Mouse (Mus musculus) intestine, postnatal 0 days (tissue): ENCODE data around the gene Nln. TPM values are rescaled to one million over a fixed set of nuclear protein-coding genes. Genes with fewer than 3 reads are reported as not detected.

Experiments
- ATAC-seq: fragments of 200-750 bp; cut with Nextera tagmentation; 2 replicates; pipeline ENCODE4 v1.8.0; 2017; ENCODE audit warnings: mild to moderate bottlenecking, moderate TSS enrichment, moderate library complexity
- H3K27ac ChIP-seq: fragments of 300-500 bp; sonication (generic); 2 replicates; pipeline ENCODE4 v1.5.1; 2014; ENCODE audit warnings: mild to moderate bottlenecking, low read depth, low read length, moderate library complexity
- H3K27me3 ChIP-seq: fragments of 300-500 bp; sonication (generic); replicated peaks from 2 replicates; pipeline ENCODE4 v1.6.1; 2014; ENCODE audit warnings: low read length, mixed read lengths; ENCODE audit not compliant: control insufficient read depth, insufficient read depth
- H3K36me3 ChIP-seq: fragments of 300-500 bp; sonication (generic); 2 replicates; pipeline ENCODE4 v1.6.1; 2014; ENCODE audit warnings: mild to moderate bottlenecking, moderate library complexity; ENCODE audit not compliant: control insufficient read depth, insufficient read depth
- H3K4me1 ChIP-seq: fragments of 300-500 bp; sonication (generic); replicated peaks from 2 replicates; pipeline ENCODE4 v1.6.1; 2014; ENCODE audit warnings: antibody characterized with exemption, low read length, mixed read lengths; ENCODE audit not compliant: control insufficient read depth, insufficient read depth
- H3K4me2 ChIP-seq: fragments of 300-500 bp; sonication (generic); replicated peaks from 2 replicates; pipeline ENCODE4 v1.6.1; 2014; ENCODE audit warnings: low read depth, mild to moderate bottlenecking, moderate library complexity
- H3K4me3 ChIP-seq: fragments of 300-500 bp; sonication (generic); 2 replicates; pipeline ENCODE4 v1.5.1; 2014; ENCODE audit warnings: low read depth, low read length
- H3K9ac ChIP-seq: fragments of 300-500 bp; sonication (generic); 2 replicates; pipeline ENCODE4 v1.6.1; 2014; ENCODE audit warnings: mild to moderate bottlenecking, low read depth, low read length
- H3K9me3 ChIP-seq: fragments of 300-500 bp; sonication (generic); 2 replicates; pipeline ENCODE4 v1.6.1; 2016; ENCODE audit warnings: mixed run types; ENCODE audit not compliant: control insufficient read depth
- CTCF ChIP-seq: sonication (generic); IDR thresholded peaks from 2 replicates; pipeline ENCODE4 v1.5.1; 2016; ENCODE audit warnings: low read depth, mild to moderate bottlenecking, control low read depth, antibody characterized with exemption, moderate library complexity
- WGBS: fragments of 180-500 bp; shearing (Covaris S2); extraction: QIAGEN DNeasy Blood & Tissue Kit; methylation state at CpG from one replicate; pipeline ENCODE4 v1.1.7; 2014; 5-methylcytosine and 5-hydroxymethylcytosine counted together
- polyA plus RNA-seq: library from polyadenylated mRNA; unstranded; fragments of >200 nt; fragmentation: Nextera tagmentation; extraction: Ambion mirVana; gene quantifications from 2 replicates; pipeline ENCODE4 v1.2.1, GENCODE M21; 2015

The Nln gene
- polyA plus RNA-seq, 1 experiment from 2014 or later: 13.3 TPM

DNA sequence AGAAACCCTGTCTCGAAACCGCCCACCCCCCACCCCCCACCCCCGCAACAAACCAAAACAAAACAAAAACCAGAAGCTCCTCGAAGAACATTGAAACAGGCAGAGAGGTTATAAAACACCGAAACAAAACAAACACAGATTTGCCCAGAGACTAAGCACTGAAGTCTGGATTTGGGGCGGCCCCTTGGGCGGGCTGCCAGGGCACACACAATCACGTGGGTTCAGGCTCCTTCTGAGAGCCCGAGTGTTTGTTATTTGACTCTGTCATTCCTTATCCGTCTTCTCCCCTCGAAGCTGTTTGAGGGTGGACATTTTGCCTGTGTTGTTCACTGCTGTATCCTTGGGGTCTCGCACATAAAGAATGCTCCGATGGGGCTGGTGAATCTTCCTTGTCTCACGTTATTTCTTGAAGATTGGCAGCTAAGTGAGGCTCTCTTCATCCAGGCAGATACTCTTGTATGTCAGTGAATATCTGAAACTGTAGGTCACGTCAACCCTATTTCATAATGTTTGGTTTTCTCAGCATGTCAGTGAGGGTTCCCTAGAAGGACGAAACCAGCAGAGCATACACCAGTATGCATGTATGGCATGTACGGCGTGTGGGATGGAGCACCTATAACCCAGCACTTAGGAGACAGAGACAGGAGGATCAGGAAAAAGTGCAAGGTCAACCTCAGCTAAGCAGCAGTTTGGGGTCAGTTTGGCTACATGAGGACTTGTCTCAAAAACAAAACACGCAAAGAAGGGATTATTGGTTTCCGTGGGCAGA, 123.7 kb downstream of the Nln start:
- ATAC-seq: no peak
- WGBS: 61% methylated on average over 20 of the region's 20 CpGs
- no peaks in the 10 kb centered on the region for H3K36me3 ChIP-seq
- TF ChIP-seq CTCF: no peak
- H3K4me1 ChIP-seq: 0 out of 2 replicates have a peak, but pooled peaks cover 3% of the 10 kb centered on the region
- H3K9me3 ChIP-seq: 0 out of 2 replicates have a peak, but pooled peaks cover 4% of the 10 kb centered on the region
- H3K4me2 ChIP-seq: 0 out of 2 replicates have a peak overlapping the region, but pooled peaks have one; percentile 21
- H3K27ac ChIP-seq: no peak overlapping the region
- H3K4me3 ChIP-seq: no peak overlapping the region
- no peaks in the 10 kb centered on the region for H3K27me3 ChIP-seq
- no peak overlapping the region for H3K9ac ChIP-seq

DNA sequence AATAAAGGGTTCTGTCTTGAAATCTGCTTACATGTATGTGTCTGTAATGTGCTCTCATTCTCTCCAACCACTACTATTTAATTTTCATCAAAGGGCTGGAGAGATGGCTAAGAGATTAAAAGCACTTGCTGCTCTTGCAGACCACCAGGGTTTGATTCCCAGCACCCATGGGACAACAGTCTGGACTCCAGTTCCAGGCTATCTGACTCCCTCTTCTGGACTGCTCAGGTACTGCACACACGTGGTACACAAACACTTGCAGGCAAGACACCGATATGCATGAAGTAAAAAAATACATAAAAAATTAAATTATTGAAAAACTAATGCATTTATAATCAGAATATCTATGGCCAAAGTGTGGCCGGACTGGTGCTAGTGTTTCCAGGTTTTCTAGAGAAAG, 127.0 kb downstream of the Nln start:
- no peak overlapping the region for H3K9ac ChIP-seq
- H3K4me2 ChIP-seq: no peak overlapping the region
- H3K4me3 ChIP-seq: no peak overlapping the region
- no peak for ATAC-seq
- 98% methylated on average over 3 of the region's 3 CpGs for WGBS
- peak; percentile 35 for TF ChIP-seq CTCF
- H3K9me3 ChIP-seq: 0 out of 2 replicates have a peak, but pooled peaks cover 4% of the 10 kb centered on the region
- no peaks in the 10 kb centered on the region for H3K27me3 ChIP-seq
- H3K27ac ChIP-seq: no peak overlapping the region
- H3K4me1 ChIP-seq: 0 out of 2 replicates have a peak, but pooled peaks cover 3% of the 10 kb centered on the region
- no peaks in the 10 kb centered on the region for H3K36me3 ChIP-seq

DNA sequence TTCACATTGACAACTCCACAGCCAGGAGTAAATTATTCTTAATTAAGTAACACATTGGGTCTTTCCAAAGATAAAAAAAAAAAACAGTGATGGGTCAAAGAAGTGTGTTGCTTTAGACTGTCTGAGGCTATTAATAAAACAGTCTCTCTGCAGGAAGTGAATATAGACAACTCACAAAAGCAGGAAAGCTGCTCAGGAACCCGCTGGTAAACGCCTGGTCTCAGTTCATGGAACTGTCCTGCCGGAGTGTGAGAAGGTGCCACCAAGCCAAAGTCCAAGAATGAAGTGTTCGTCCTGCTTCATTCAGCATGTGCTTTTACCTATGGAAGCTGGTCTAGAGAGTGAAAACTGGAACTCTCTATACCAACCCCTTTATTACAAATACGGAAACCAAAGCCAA, 129.0 kb downstream of the Nln start:
- ATAC-seq: no peak
- no peak for TF ChIP-seq CTCF
- WGBS: 82% methylated on average over 5 of the region's 5 CpGs

DNA sequence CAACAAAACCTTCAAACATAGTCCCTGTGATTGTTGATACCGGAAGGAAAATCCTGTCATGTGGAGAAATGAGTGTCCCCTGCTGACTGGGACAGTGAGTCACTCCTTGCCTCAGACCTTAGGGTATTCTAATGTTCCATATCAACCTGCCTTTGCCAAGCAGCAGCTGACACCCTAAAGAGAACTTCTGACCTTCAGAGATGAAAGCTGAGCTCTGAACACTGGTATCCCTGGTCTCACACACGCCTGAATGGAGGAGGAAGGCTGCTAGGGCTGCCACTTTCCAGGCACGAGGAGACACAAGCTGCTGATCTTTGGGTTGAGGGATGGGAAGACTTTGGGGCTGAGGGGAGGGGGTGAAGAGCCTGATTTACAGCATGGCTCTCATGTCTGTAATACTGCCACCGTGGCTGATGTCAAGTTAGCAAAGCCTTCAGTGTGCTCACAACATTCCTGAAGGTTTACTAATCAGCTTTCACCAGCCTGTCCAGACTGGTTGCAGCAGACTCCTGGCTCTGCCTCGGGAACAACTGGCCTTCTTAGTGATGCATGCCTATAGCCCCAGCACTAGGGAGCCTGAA, 131.0 kb downstream of the Nln start:
- H3K4me1 ChIP-seq: no peaks in the 10 kb centered on the region; the same call in 1 of the 2 replicates
- no peak overlapping the region for H3K4me3 ChIP-seq
- H3K36me3 ChIP-seq: no peaks in the 10 kb centered on the region
- H3K27me3 ChIP-seq: no peaks in the 10 kb centered on the region
- no peak overlapping the region for H3K4me2 ChIP-seq
- 21% methylated on average over 5 of the region's 5 CpGs for WGBS
- no peak for TF ChIP-seq CTCF
- 0 out of 2 replicates have a peak, but pooled peaks cover 4% of the 10 kb centered on the region for H3K9me3 ChIP-seq
- peak overlapping the region; percentile 84 for H3K27ac ChIP-seq
- ATAC-seq: peak; percentile 58
- H3K9ac ChIP-seq: no peak overlapping the region

More for the DNA sequence above, 129.0 kb downstream of the Nln start:
- Histone ChIP-seq H3K4me1 (no peaks in the 10 kb centered on the region), H3K4me3 (no peak overlapping the region), H3K27ac (no peak overlapping the region), H3K9ac (no peak overlapping the region), H3K4me2 (no peak overlapping the region), H3K27me3 (no peaks in the 10 kb centered on the region), H3K9me3 (0 out of 2 replicates have a peak, but pooled peaks cover 4% of the 10 kb centered on the region), H3K36me3 (no peaks in the 10 kb centered on the region)

DNA sequence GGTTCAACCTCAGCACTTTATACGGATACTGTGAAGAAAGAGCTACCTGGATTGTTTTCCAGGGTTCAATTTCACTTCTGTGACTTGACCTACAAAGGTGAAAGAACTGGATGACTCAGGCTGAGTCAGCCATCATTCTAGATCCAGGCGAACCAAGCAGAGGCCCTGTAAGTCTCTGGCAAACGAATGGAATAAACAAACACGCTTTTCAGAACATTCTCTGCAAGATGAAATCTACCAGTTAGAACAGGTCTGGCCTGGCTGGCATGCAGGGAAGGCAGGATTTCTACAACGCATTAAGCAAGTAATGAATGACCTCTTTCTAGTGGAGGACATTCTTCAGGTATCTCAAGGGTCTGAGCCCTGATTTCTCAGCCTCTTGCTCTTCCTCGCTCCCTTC, 131.6 kb downstream of the Nln start:
- H3K4me1 ChIP-seq: no peaks in the 10 kb centered on the region; the same call in 1 of the 2 replicates
- no peak for ATAC-seq
- H3K9ac ChIP-seq: peak overlapping the region; percentile 5; the same call in 1 of the 2 replicates
- peak overlapping the region; percentile 84 for H3K27ac ChIP-seq
- no peak for TF ChIP-seq CTCF
- no peak overlapping the region for H3K4me2 ChIP-seq
- 0 out of 2 replicates have a peak, but pooled peaks cover 4% of the 10 kb centered on the region for H3K9me3 ChIP-seq
- no peaks in the 10 kb centered on the region for H3K36me3 ChIP-seq
- H3K27me3 ChIP-seq: no peaks in the 10 kb centered on the region
- WGBS: 33% methylated on average over 6 of the region's 6 CpGs
- no peak overlapping the region for H3K4me3 ChIP-seq

DNA sequence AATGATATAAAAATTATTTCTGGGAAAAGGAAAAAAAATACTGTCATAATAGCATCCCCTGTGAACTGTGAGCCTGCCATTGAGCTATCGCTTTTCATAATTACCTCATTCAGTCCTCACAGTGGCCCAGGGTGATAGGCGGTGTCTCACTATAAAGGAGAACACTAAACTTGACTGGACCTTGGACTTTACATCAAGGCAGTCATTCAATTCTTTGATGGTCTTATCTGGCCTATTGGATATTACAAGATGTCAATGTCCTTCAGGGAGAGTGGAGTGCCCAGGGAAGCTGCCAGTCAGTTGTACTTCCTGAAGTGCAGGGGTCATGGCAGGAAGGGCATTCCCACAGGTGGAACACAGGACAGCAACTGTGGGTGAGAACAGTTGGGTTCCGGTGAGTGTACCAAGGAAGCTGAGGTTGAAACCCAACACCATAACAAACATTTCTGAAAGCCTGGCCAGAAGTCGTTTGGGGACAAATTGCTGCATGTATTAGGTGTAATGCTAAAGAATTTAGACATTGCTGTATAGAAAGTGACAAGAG, 133.2 kb downstream of the Nln start:
- no peaks in the 10 kb centered on the region for H3K27me3 ChIP-seq
- H3K27ac ChIP-seq: no peak overlapping the region
- TF ChIP-seq CTCF: no peak
- WGBS: 39% methylated on average over 4 of the region's 4 CpGs
- H3K36me3 ChIP-seq: no peaks in the 10 kb centered on the region
- H3K4me2 ChIP-seq: no peak overlapping the region
- no peak overlapping the region for H3K9ac ChIP-seq
- no peaks in the 10 kb centered on the region for H3K9me3 ChIP-seq
- peak; percentile 95 for ATAC-seq
- H3K4me3 ChIP-seq: no peak overlapping the region
- H3K4me1 ChIP-seq: no peaks in the 10 kb centered on the region; the same call in 1 of the 2 replicates
